Mouse (Mus musculus) limb, embryonic 10.5 days (tissue): ENCODE data around the gene Pld3. TPM values are rescaled to one million over a fixed set of nuclear protein-coding genes. Genes with fewer than 3 reads are reported as not detected.

Experiments
- DNase-seq: peaks from one replicate; pipeline ENCODE4 v3.0.0-alpha.2; 2017; ENCODE audit warnings: low spot score
- H3K27ac ChIP-seq: fragments of 300-500 bp; sonication (generic); 2 replicates; pipeline ENCODE4 v1.5.1; 2016; ENCODE audit warnings: mild to moderate bottlenecking
- H3K27me3 ChIP-seq: fragments of 300-500 bp; sonication (generic); 2 replicates; pipeline ENCODE4 v1.6.1; 2016; ENCODE audit warnings: low read depth, mild to moderate bottlenecking; ENCODE audit not compliant: poor library complexity, severe bottlenecking
- H3K36me3 ChIP-seq: fragments of 300-500 bp; sonication (generic); 2 replicates; pipeline ENCODE4 v1.6.1; 2016; ENCODE audit warnings: mild to moderate bottlenecking, moderate library complexity
- H3K4me1 ChIP-seq: fragments of 300-500 bp; sonication (generic); 2 replicates; pipeline ENCODE4 v1.6.1; 2016
- H3K4me3 ChIP-seq: fragments of 300-500 bp; sonication (generic); 2 replicates; pipeline ENCODE4 v1.5.1; 2016; ENCODE audit warnings: mild to moderate bottlenecking, moderate library complexity
- H3K9me3 ChIP-seq: fragments of 300-500 bp; sonication (generic); replicated peaks from 2 replicates; pipeline ENCODE4 v1.6.1; 2016; ENCODE audit warnings: mild to moderate bottlenecking
- WGBS: fragments of 180-500 bp; shearing (Covaris S2); methylation state at CpG from one replicate; pipeline ENCODE4 v1.1.7; 2016; 5-methylcytosine and 5-hydroxymethylcytosine counted together
- polyA plus RNA-seq: library from polyadenylated mRNA; unstranded; fragments of >200 nt; fragmentation: Nextera tagmentation; extraction: Ambion mirVana; gene quantifications from 2 replicates; pipeline ENCODE4 v1.2.1, GENCODE M21; 2016

Gene Pld3
- polyA plus RNA-seq, 1 experiment from 2014 or later, result 49.5 TPM

- WGBS, result 5% methylated on average over 13 of the region's 13 CpGs
- Histone ChIP-seq H3K9me3 (no peaks in the 10 kb centered on the region), H3K4me3 (peak overlapping the region; percentile 82), H3K4me1 (peaks cover 52% of the 10 kb centered on the region), H3K36me3 (peaks cover 9% of the 10 kb centered on the region), H3K27me3 (no peaks in the 10 kb centered on the region), H3K27ac (peak overlapping the region; percentile 98)
- no peak for DNase-seq
These were observed 66.8 kb downstream of the Pld3 start for GRCm38 (mm10) chr7:27486102-27486769.

- H3K9me3 ChIP-seq, result no peaks in the 10 kb centered on the region
- H3K4me1 ChIP-seq, result peaks cover 37% of the 10 kb centered on the region
- no peak for DNase-seq
- H3K27me3 ChIP-seq, result no peaks in the 10 kb centered on the region
- no peak overlapping the region for H3K4me3 ChIP-seq
- WGBS, result 83% methylated on average over 4 of the region's 4 CpGs
- no peaks in the 10 kb centered on the region for H3K36me3 ChIP-seq
- H3K27ac ChIP-seq, result no peak overlapping the region
These were observed 69.2 kb downstream of the Pld3 start for GRCm38 (mm10) chr7:27483860-27484259.

Other genes with a start within 250 kb of the Pld3 start
- 6.7 and 10.6 TPM in 2 replicates for gene Ltbp4, start 215.5 kb downstream of the Pld3 start, polyA plus RNA-seq
- gene Shkbp1, start 197.2 kb downstream of the Pld3 start, polyA plus RNA-seq, result 46.1 and 61.2 TPM in 2 replicates
- gene Gm20479, start 195.8 kb downstream of the Pld3 start, polyA plus RNA-seq, result not detected in 2 replicates
- 0.15 and 0.19 TPM in 2 replicates for gene Sptbn4, start 105.5 kb downstream of the Pld3 start, polyA plus RNA-seq
- 33.3 and 34.9 TPM in 2 replicates for gene Blvrb, start 105.2 kb downstream of the Pld3 start, polyA plus RNA-seq
- 20.1 and 29.7 TPM in 2 replicates for gene Sertad3, start 79.5 kb downstream of the Pld3 start, polyA plus RNA-seq
- gene Sertad1, start 66.3 kb downstream of the Pld3 start, polyA plus RNA-seq, result 25.0 and 29.8 TPM in 2 replicates
- gene Prx, start 53.9 kb downstream of the Pld3 start, polyA plus RNA-seq, result 3.5 and 4.3 TPM in 2 replicates
- gene Hipk4, start 30.0 kb downstream of the Pld3 start, polyA plus RNA-seq, result 0.54 and 0.79 TPM in 2 replicates
- gene 2310022A10Rik, start within 50 bp of the Pld3 start, polyA plus RNA-seq, result 40.8 and 41.2 TPM in 2 replicates
- gene Akt2, start 38.3 kb upstream of the Pld3 start, polyA plus RNA-seq, result 91.3 and 95.0 TPM in 2 replicates
- gene Ttc9b, start 100.7 kb upstream of the Pld3 start, polyA plus RNA-seq, result 0.23 TPM in 1 of 2 replicates, not detected in the other
- 9.2 and 12.3 TPM in 2 replicates for gene Map3k10, start 121.4 kb upstream of the Pld3 start, polyA plus RNA-seq
- gene Zfp607b, start 136.1 kb upstream of the Pld3 start, polyA plus RNA-seq, result 2.5 and 3.3 TPM in 2 replicates
- gene Zfp60, start 178.2 kb upstream of the Pld3 start, polyA plus RNA-seq, result 38.2 and 49.5 TPM in 2 replicates